Mouse (Mus musculus): ENCODE results near the gene Trpc1. TPM values are rescaled to one million over a fixed set of nuclear protein-coding genes. Genes with fewer than 3 reads are reported as not detected.

Trpc1 gene
- polyA plus RNA-seq, 1 experiment = 1.2 TPM

DNA sequence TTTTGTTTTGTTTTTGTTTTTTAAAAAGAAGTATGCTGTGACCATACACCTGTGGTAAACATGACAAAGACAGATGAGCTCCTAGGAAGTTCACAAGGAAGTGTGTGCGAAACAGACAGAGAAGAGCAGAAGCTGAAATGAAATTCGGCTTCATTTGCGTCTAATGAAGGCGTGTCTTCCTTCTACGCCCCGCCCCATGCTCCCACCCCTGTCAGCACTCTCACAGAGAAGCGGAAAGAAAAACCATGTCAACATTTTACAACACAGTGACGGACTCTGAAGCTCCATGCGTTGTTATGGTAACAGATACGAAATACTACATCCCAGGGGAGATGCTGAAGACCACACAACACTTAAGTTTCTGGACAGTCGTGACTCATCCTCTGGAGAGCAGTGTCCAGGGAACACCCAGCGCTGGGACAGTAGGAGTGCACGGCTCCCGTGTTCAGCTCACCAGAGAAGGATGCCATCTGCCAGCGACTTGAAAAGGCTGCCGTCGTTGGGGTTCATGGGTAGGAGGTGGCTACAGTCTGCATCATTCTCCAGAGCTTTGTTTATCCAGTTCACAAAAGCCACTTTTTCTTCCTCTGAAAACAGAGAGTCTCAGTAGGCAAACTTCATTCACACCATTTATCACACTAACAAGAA, 33.6 kb upstream of the Trpc1 start:
- no peak for DNase-seq
- TF ChIP-seq CTCF (IDR thresholded peaks at IDR 0.05; ENCODE audit: borderline replicate concordance, control insufficient read depth, extremely low read depth, insufficient read depth, low read length, poor library complexity) (no peak), POLR2A (IDR thresholded peaks at IDR 0.05; ENCODE audit: control insufficient read depth, extremely low read depth, insufficient read depth, low read length, poor library complexity) (no peak)
- Histone ChIP-seq H3K4me1 (replicated peaks; ENCODE audit: control insufficient read depth, insufficient read depth, low read length) (no peaks in the 10 kb centered on the region), H3K36me3 (ENCODE audit: control insufficient read depth, insufficient read depth, low read length) (no peaks in the 10 kb centered on the region), H3K27ac (ENCODE audit: control insufficient read depth, insufficient read depth, low read length) (no peak overlapping the region), H3K4me3 (ENCODE audit: control insufficient read depth, insufficient read depth, low read length) (no peak overlapping the region), H3K27me3 (ENCODE audit: control insufficient read depth, insufficient read depth, low read length) (no peaks in the 10 kb centered on the region)
- WGBS = 81% methylated on average over 17 of the region's 17 CpGs

DNA sequence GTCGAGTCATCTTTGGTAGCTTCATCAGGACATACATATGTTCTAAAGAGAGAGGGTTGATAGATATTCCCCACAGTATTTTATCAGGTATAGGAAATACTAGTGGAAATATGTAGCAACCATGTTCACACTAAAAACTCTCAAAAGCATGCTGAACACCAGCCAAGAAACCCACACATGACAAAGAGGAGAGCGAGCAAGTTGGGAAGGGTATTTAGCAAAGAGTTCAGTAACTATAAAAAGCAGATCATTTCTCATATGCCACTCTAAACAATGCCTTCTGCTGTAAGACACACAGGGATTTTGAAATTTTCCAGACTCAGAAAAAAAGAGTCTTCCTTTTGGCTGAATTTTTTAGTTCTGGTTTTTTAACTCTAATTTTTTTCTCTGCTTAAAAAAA, 21.5 kb upstream of the Trpc1 start:
- no peaks in the 10 kb centered on the region for H3K36me3 ChIP-seq (ENCODE audit: control insufficient read depth, insufficient read depth, low read length)
- no peaks in the 10 kb centered on the region for H3K27me3 ChIP-seq (ENCODE audit: control insufficient read depth, insufficient read depth, low read length)
- no peak overlapping the region for H3K27ac ChIP-seq (ENCODE audit: control insufficient read depth, insufficient read depth, low read length)
- no peaks in the 10 kb centered on the region for H3K4me1 ChIP-seq (replicated peaks; ENCODE audit: control insufficient read depth, insufficient read depth, low read length)
- H3K4me3 ChIP-seq (ENCODE audit: control insufficient read depth, insufficient read depth, low read length) = no peak overlapping the region
- DNase-seq = no peak
- no peak for TF ChIP-seq POLR2A (IDR thresholded peaks at IDR 0.05; ENCODE audit: control insufficient read depth, extremely low read depth, insufficient read depth, low read length, poor library complexity)
- TF ChIP-seq CTCF (IDR thresholded peaks at IDR 0.05; ENCODE audit: borderline replicate concordance, control insufficient read depth, extremely low read depth, insufficient read depth, low read length, poor library complexity) = no peak
- 95% methylated on average over 2 of the region's 2 CpGs for WGBS

DNA sequence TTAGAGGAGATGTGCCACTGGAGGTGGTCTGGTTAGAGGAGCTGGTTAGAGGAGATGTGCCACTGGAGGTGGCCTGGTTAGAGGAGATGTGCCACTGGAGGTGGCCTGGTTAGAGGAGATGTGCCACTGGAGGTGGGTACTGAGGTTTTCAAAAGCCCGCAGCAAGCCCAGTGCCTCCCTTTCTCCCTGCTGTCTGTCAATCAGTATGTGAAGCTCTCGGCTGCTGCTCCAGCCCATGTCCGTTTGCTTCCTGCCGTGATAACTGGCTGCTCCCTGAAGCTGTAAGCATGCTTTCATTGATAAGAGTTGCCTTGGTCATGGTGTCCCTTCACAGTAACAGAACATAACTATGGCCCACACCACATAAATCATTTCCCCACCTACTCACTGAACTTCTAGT, 13.0 kb upstream of the Trpc1 start:
- Histone ChIP-seq H3K27ac (ENCODE audit: control insufficient read depth, insufficient read depth, low read length) (no peak overlapping the region), H3K4me3 (ENCODE audit: control insufficient read depth, insufficient read depth, low read length) (no peak overlapping the region), H3K4me1 (replicated peaks; ENCODE audit: control insufficient read depth, insufficient read depth, low read length) (no peaks in the 10 kb centered on the region), H3K36me3 (ENCODE audit: control insufficient read depth, insufficient read depth, low read length) (no peaks in the 10 kb centered on the region), H3K27me3 (ENCODE audit: control insufficient read depth, insufficient read depth, low read length) (no peaks in the 10 kb centered on the region)
- TF ChIP-seq POLR2A (IDR thresholded peaks at IDR 0.05; ENCODE audit: control insufficient read depth, extremely low read depth, insufficient read depth, low read length, poor library complexity) (no peak), CTCF (IDR thresholded peaks at IDR 0.05; ENCODE audit: borderline replicate concordance, control insufficient read depth, extremely low read depth, insufficient read depth, low read length, poor library complexity) (no peak)
- no peak for DNase-seq
- 90% methylated on average over 4 of the region's 4 CpGs for WGBS

DNA sequence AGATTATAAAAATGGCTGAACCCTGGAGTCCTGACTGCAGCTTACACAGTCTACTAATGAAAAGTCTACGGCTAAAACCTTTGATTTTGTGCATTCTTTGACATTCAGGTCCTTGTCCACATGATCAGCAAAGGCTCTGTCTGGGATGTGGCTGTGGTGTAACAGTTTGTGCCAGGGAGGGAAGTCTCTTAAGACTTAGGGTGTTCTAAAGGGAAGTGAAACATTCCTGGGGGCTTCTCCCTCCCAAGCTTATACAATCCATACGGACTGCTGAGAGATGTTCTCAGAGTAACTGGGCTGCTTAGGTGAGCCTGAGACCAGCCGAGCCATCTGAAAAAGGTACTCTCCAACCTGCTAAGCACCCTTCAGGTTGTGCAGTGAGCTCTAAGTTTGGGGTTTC, 12.1 kb upstream of the Trpc1 start:
- Histone ChIP-seq H3K36me3 (ENCODE audit: control insufficient read depth, insufficient read depth, low read length) (no peaks in the 10 kb centered on the region), H3K27me3 (ENCODE audit: control insufficient read depth, insufficient read depth, low read length) (no peaks in the 10 kb centered on the region), H3K4me1 (replicated peaks; ENCODE audit: control insufficient read depth, insufficient read depth, low read length) (no peaks in the 10 kb centered on the region), H3K4me3 (ENCODE audit: control insufficient read depth, insufficient read depth, low read length) (no peak overlapping the region), H3K27ac (ENCODE audit: control insufficient read depth, insufficient read depth, low read length) (no peak overlapping the region)
- DNase-seq = no peak
- TF ChIP-seq CTCF (IDR thresholded peaks at IDR 0.05; ENCODE audit: borderline replicate concordance, control insufficient read depth, extremely low read depth, insufficient read depth, low read length, poor library complexity) (no peak), POLR2A (IDR thresholded peaks at IDR 0.05; ENCODE audit: control insufficient read depth, extremely low read depth, insufficient read depth, low read length, poor library complexity) (no peak)
- 93% methylated on average over 3 of the region's 3 CpGs for WGBS

DNA sequence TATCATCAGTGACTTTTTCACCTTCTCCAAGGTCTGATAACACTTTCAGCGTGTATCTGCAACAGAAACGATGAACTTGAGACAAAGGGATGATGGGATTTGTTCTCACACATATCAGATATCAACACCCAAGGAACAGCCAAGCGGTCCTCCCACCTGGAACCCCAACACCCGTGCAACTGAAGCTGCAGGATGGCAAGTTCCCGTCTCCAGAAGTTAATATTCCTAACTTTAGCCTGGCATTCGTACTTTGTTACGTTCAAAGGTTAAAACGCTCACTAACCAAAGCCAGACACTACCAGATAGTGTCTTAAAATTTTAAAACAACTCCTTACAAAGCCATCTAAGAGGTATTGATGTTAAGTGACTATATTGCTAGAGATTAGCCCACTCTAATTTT, 11.2 kb upstream of the Trpc1 start:
- Histone ChIP-seq H3K4me1 (replicated peaks; ENCODE audit: control insufficient read depth, insufficient read depth, low read length) (no peaks in the 10 kb centered on the region), H3K4me3 (ENCODE audit: control insufficient read depth, insufficient read depth, low read length) (no peak overlapping the region), H3K36me3 (ENCODE audit: control insufficient read depth, insufficient read depth, low read length) (no peaks in the 10 kb centered on the region), H3K27me3 (ENCODE audit: control insufficient read depth, insufficient read depth, low read length) (no peaks in the 10 kb centered on the region), H3K27ac (ENCODE audit: control insufficient read depth, insufficient read depth, low read length) (no peak overlapping the region)
- no peak for DNase-seq
- WGBS = 93% methylated on average over 8 of the region's 8 CpGs
- no peak for TF ChIP-seq CTCF (IDR thresholded peaks at IDR 0.05; ENCODE audit: borderline replicate concordance, control insufficient read depth, extremely low read depth, insufficient read depth, low read length, poor library complexity)
- TF ChIP-seq POLR2A (IDR thresholded peaks at IDR 0.05; ENCODE audit: control insufficient read depth, extremely low read depth, insufficient read depth, low read length, poor library complexity) = no peak

DNA sequence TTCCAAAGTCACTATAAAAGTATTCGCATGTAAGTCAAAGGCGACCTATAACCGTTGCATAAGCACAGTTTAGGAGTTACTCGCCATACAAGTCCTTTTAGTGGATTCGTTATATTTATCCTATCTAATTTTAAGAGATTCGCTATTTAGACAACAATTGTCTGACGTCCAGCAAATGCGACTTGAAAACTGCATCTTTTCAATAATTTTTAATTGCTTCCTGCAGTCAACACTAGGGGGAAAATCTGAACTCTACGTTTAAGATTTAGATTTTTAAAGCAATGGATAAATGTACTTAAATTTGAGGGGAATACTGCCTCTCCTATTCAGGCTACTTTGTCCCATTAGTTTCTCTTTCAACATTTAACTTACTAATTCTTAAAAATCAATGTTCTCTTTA, 571 bp upstream of the Trpc1 start:
- Histone ChIP-seq H3K27me3 (ENCODE audit: control insufficient read depth, insufficient read depth, low read length) (no peaks in the 10 kb centered on the region; the same call in 1 of the 2 replicates), H3K27ac (ENCODE audit: control insufficient read depth, insufficient read depth, low read length) (no peak overlapping the region), H3K36me3 (ENCODE audit: control insufficient read depth, insufficient read depth, low read length) (no peaks in the 10 kb centered on the region), H3K4me3 (ENCODE audit: control insufficient read depth, insufficient read depth, low read length) (no peak overlapping the region), H3K4me1 (replicated peaks; ENCODE audit: control insufficient read depth, insufficient read depth, low read length) (peaks cover 7% of the 10 kb centered on the region; the same call in 1 of the 2 replicates)
- 44% methylated on average over 9 of the region's 9 CpGs for whole genome bisulfite sequencing
- no peak for TF ChIP-seq CTCF (IDR thresholded peaks at IDR 0.05; ENCODE audit: borderline replicate concordance, control insufficient read depth, extremely low read depth, insufficient read depth, low read length, poor library complexity)
- TF ChIP-seq POLR2A (IDR thresholded peaks at IDR 0.05; ENCODE audit: control insufficient read depth, extremely low read depth, insufficient read depth, low read length, poor library complexity) = no peak
- no peak for DNase-seq
